Mouse (Mus musculus): ENCODE results near the gene Prdm16. TPM values are rescaled to one million over a fixed set of nuclear protein-coding genes. Genes with fewer than 3 reads are reported as not detected.

Gene Prdm16
- polyA plus RNA-seq, 1 experiment, result 2.0 TPM

DNA sequence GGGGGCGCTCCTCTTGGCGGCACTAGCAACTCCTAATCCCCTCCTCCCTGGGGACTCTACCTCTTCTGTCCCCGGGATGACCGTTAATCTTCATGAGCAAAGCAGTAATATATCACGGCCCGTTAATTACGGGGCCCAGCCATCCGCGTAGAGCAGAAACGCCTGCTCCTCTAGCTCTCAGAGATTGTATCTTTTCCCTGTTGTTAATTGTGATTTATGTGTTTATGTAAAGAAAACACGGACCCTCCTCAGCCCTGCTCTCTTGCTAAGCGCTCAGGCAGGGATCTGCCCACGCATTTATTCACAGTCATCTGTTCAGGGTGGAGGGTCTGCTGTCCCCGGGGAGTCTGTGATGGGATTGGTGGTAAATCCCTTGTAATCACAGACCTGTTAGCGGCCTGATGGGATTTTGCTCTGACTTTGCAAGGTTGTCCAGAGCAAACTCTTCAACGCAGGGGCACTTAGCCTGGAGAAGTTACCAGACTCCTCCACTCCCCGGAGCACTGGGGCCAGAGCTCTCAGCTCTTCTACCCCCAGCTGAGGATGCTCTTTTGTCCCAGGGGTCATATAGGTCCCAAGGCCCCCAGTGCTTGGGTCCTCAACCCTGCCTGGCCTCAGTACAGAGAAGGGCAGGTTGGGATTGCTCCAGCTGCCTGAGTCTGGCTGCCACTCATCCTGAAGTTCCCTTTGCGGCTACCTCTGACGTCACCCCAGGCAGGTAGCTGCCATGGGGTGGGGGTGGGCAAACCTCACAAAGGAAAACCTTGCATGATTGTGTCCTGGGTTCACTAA lies 289.7 kb downstream of the Prdm16 start:
- H3K27ac ChIP-seq (ENCODE audit: insufficient read depth, low read length), result no peak overlapping the region
- H3K27me3 ChIP-seq (ENCODE audit: control insufficient read depth, insufficient read depth, low read length), result no peaks in the 10 kb centered on the region
- H3K4me3 ChIP-seq (ENCODE audit: extremely low read depth, insufficient read depth, insufficient read length), result no peak overlapping the region
- no peaks in the 10 kb centered on the region for H3K36me3 ChIP-seq (ENCODE audit: control insufficient read depth, insufficient read depth, low read length)
- 92% methylated on average over 19 of the region's 19 CpGs for WGBS
- no peaks in the 10 kb centered on the region for H3K4me1 ChIP-seq (ENCODE audit: control insufficient read depth, insufficient read depth, insufficient read length)
- no peak for DNase-seq (ENCODE audit: low read depth in 1 of 2, low spot score in 2 of 2)
- TF ChIP-seq POLR2A (IDR thresholded peaks at IDR 0.05; ENCODE audit: low read depth, low read length) (no peak), CTCF (IDR thresholded peaks at IDR 0.05; ENCODE audit: extremely low read depth, insufficient read depth, insufficient read length, insufficient replicate concordance) (no peak)

DNA sequence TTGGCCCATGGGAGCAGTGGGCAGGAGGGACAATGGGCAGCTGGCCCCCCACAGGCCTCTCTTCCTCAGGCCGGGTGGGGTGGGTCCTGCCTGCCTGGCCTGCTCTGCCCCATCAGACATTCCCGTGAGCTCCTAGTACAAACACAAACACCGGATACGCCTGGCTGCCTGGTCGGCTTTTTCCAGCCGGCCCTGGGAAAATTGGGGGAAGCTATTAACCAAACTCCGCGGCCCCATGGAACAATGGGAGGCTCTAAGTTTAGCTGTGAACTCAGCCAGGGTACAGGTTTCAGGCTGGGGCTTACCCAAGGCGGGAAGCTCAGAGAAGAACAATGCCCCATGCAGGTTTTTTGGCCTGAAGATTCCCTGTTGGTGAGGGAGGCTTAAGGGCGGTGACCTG lies 300.0 kb downstream of the Prdm16 start:
- Histone ChIP-seq H3K27me3 (ENCODE audit: control insufficient read depth, insufficient read depth, low read length) (no peaks in the 10 kb centered on the region), H3K4me3 (ENCODE audit: extremely low read depth, insufficient read depth, insufficient read length) (no peak overlapping the region), H3K4me1 (ENCODE audit: control insufficient read depth, insufficient read depth, insufficient read length) (no peaks in the 10 kb centered on the region), H3K27ac (ENCODE audit: insufficient read depth, low read length) (no peak overlapping the region), H3K36me3 (ENCODE audit: control insufficient read depth, insufficient read depth, low read length) (no peaks in the 10 kb centered on the region)
- 84% methylated on average over 10 of the region's 10 CpGs for WGBS
- DNase-seq (ENCODE audit: low read depth in 1 of 2, low spot score in 2 of 2), result no peak
- TF ChIP-seq CTCF (IDR thresholded peaks at IDR 0.05; ENCODE audit: extremely low read depth, insufficient read depth, insufficient read length, insufficient replicate concordance) (no peak), POLR2A (IDR thresholded peaks at IDR 0.05; ENCODE audit: low read depth, low read length) (no peak)

DNA sequence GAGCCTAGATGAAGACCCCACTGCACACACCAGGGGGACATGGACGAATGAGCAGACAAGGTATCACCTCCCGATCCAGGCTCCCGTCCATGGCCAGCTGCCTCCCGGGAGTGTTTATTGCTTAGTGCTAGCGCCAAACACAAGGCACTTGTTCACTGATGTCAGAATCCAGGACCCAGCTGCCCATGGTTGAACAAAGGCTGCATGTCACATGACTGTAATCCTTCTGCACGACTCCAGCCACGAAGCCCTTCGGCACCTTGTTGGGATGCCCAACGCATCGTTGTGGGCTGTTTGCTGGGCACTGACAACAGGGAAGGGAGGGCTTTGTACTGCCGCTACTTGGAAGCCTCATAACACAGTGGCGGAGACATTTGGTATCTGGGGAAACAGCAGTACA lies 300.9 kb downstream of the Prdm16 start, which contains the start of gene B230104I21Rik:
Gene B230104I21Rik, plus strand, starts transcription at position 367 of the 400 bp plus-strand sequence.
- Histone ChIP-seq H3K27me3 (ENCODE audit: control insufficient read depth, insufficient read depth, low read length) (no peaks in the 10 kb centered on the region), H3K27ac (ENCODE audit: insufficient read depth, low read length) (no peak within 1 kb of the TSS), H3K4me3 (ENCODE audit: extremely low read depth, insufficient read depth, insufficient read length) (peak within 1 kb of the TSS; percentile 41; the same call in 1 of the 2 replicates), H3K4me1 (ENCODE audit: control insufficient read depth, insufficient read depth, insufficient read length) (no peaks in the 10 kb centered on the region), H3K36me3 (ENCODE audit: control insufficient read depth, insufficient read depth, low read length) (no peaks in the 10 kb centered on the region)
- no peak for TF ChIP-seq CTCF (IDR thresholded peaks at IDR 0.05; ENCODE audit: extremely low read depth, insufficient read depth, insufficient read length, insufficient replicate concordance)
- no peak for TF ChIP-seq POLR2A (IDR thresholded peaks at IDR 0.05; ENCODE audit: low read depth, low read length)
- 88% methylated on average over 12 of the region's 12 CpGs for WGBS
- DNase-seq (ENCODE audit: low read depth in 1 of 2, low spot score in 2 of 2), result no peak

DNA sequence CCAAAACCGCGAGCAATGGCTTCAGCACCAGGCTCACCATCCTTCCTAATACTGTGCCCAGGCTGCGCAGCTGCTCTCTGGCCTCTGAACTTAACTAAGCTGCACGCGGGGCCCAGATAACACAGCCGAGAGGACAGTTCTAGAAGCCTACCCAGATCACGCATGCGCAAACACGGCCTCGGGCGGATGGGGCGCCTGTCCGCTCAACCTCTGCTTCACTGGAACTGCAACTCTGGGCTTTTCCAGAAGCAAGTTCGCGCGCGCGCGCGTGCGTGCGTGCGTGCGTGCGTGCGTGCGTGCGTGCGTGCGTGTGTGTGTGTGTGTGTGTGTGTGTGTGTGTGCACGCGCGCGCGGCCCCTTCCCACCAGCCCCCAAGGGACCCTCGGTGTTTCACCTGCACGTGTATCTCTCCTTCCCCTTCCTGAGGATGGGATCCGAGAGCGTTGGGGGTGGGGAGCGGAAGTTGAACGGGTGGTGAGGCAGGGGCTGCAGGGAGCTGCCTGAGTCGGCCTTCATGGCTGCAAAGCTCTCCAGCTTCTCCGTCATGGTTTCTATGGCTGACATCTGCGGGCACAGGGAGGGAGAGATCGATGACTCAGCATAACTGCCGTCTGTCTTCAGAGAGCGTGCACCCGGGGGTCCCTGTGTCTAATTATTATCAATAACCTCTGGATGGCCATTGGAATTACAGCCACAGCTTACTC lies 301.8 kb downstream of the Prdm16 start:
- Histone ChIP-seq H3K27me3 (ENCODE audit: control insufficient read depth, insufficient read depth, low read length) (no peaks in the 10 kb centered on the region), H3K27ac (ENCODE audit: insufficient read depth, low read length) (no peak overlapping the region), H3K4me3 (ENCODE audit: extremely low read depth, insufficient read depth, insufficient read length) (peak overlapping the region; percentile 41; the same call in 1 of the 2 replicates), H3K36me3 (ENCODE audit: control insufficient read depth, insufficient read depth, low read length) (no peaks in the 10 kb centered on the region), H3K4me1 (ENCODE audit: control insufficient read depth, insufficient read depth, insufficient read length) (no peaks in the 10 kb centered on the region)
- 81% methylated on average over 48 of the region's 48 CpGs for WGBS
- TF ChIP-seq POLR2A (IDR thresholded peaks at IDR 0.05; ENCODE audit: low read depth, low read length) (no peak), CTCF (IDR thresholded peaks at IDR 0.05; ENCODE audit: extremely low read depth, insufficient read depth, insufficient read length, insufficient replicate concordance) (no peak)
- DNase-seq (ENCODE audit: low read depth in 1 of 2, low spot score in 2 of 2), result peak in 1 of 2 experiments; percentile 5

DNA sequence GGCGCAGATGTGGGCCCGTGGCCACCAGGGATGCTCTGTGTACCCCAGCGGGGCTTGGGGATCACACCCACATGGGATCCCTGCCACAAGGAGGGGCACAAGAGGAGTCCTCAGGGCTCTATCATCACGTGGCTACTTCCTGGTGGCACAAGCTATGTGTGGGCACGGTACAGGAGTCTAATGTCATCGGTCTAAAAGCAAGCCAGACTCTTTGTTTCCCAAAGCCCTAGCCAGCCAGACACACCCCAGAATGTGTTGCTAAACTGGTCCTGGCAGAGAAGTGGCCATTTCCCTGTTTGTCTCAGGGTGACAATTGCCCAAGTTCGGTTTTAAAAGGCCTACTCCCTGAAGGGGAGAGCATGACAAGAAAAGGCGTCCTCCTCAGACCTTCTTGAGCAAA lies 303.4 kb downstream of the Prdm16 start:
- Histone ChIP-seq H3K27me3 (ENCODE audit: control insufficient read depth, insufficient read depth, low read length) (no peaks in the 10 kb centered on the region), H3K4me1 (ENCODE audit: control insufficient read depth, insufficient read depth, insufficient read length) (no peaks in the 10 kb centered on the region), H3K27ac (ENCODE audit: insufficient read depth, low read length) (no peak overlapping the region), H3K36me3 (ENCODE audit: control insufficient read depth, insufficient read depth, low read length) (no peaks in the 10 kb centered on the region), H3K4me3 (ENCODE audit: extremely low read depth, insufficient read depth, insufficient read length) (no peak overlapping the region)
- DNase-seq (ENCODE audit: low read depth in 1 of 2, low spot score in 2 of 2), result no peak
- TF ChIP-seq POLR2A (IDR thresholded peaks at IDR 0.05; ENCODE audit: low read depth, low read length), result no peak
- TF ChIP-seq CTCF (IDR thresholded peaks at IDR 0.05; ENCODE audit: extremely low read depth, insufficient read depth, insufficient read length, insufficient replicate concordance), result no peak
- WGBS, result 76% methylated on average over 8 of the region's 8 CpGs

DNA sequence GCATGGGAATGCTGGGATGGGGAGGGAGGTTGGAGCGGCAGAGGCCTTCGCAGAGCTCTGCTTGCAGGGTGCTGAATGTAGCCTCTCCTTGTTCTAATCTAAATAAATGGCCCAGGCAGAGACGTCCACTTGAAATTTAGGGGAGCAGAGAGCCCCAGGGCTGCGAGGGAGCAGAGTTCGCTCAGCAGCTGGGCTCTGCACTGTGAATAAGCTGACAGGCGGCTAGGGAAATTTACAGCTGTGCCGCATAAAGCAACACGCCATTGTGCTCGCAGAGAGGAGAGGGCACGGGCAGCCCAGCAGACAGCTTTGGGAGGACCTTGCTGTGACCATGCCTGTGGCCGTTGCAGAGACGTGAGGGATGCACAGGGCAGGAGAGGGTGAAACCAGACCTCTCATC lies 305.4 kb downstream of the Prdm16 start:
- DNase-seq (ENCODE audit: low read depth in 1 of 2, low spot score in 2 of 2), result no peak
- TF ChIP-seq POLR2A (IDR thresholded peaks at IDR 0.05; ENCODE audit: low read depth, low read length) (no peak), CTCF (IDR thresholded peaks at IDR 0.05; ENCODE audit: extremely low read depth, insufficient read depth, insufficient read length, insufficient replicate concordance) (no peak)
- Histone ChIP-seq H3K36me3 (ENCODE audit: control insufficient read depth, insufficient read depth, low read length) (no peaks in the 10 kb centered on the region), H3K27me3 (ENCODE audit: control insufficient read depth, insufficient read depth, low read length) (no peaks in the 10 kb centered on the region), H3K4me3 (ENCODE audit: extremely low read depth, insufficient read depth, insufficient read length) (no peak overlapping the region), H3K4me1 (ENCODE audit: control insufficient read depth, insufficient read depth, insufficient read length) (no peaks in the 10 kb centered on the region), H3K27ac (ENCODE audit: insufficient read depth, low read length) (no peak overlapping the region)
- WGBS, result 89% methylated on average over 12 of the region's 12 CpGs
